Mouse (Mus musculus): ENCODE measurements around the gene Btnl6.

GRCm38 (mm10) chr17:34517795-34518194, 643 bp upstream of the Btnl6 start:
- TF ChIP-seq CTCF (IDR thresholded peaks at IDR 0.05; ENCODE audit: low read depth, low read length) (no peak), POLR2A (IDR thresholded peaks at IDR 0.05; ENCODE audit: extremely low read depth, insufficient read depth, low read length) (no peak)

Measured in liver, adult 2 months (tissue).